Mouse (Mus musculus): ENCODE results near the gene Ms4a4b. TPM values are rescaled to one million over a fixed set of nuclear protein-coding genes. Genes with fewer than 3 reads are reported as not detected.
"Not testable (repeated sequence)": the region's sequence is repeated elsewhere in the genome, so short reads cannot be mapped to it uniquely, and the experiment has no call there.

Ms4a4b gene
- polyA plus RNA-seq, 1 experiment from 2014 or later: not detected

DNA sequence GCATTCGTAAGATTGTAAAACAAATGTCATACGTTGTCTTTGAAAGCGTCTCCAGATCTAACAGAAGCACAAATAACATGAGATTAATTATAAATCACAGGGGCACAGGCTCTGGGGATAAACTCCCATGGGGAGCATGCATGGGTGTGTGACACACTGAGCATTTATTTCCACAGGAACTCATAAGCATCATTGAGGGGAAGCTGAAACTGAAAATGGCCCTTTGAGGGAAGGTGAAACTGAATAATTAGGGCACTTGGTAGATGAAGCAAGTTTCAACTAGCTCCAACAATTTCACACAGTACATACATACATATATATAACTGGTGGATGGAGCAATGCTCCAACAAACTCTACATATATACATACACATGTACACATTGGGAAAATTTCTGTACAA is 51.2 kb downstream of the Ms4a4b start:
- Histone ChIP-seq H3K27ac (no peak overlapping the region), H3K4me3 (no peak overlapping the region), H3K4me1 (no peaks in the 10 kb centered on the region), H3K9me3 (no peaks in the 10 kb centered on the region), H3K36me3 (replicated peaks) (no peaks in the 10 kb centered on the region), H3K27me3 (ENCODE audit: poor library complexity, severe bottlenecking) (no peaks in the 10 kb centered on the region)
- DNase-seq (ENCODE audit: extremely low spot score, low spot score): no peak
- 90% methylated on average over 3 of the region's 3 CpGs for WGBS

DNA sequence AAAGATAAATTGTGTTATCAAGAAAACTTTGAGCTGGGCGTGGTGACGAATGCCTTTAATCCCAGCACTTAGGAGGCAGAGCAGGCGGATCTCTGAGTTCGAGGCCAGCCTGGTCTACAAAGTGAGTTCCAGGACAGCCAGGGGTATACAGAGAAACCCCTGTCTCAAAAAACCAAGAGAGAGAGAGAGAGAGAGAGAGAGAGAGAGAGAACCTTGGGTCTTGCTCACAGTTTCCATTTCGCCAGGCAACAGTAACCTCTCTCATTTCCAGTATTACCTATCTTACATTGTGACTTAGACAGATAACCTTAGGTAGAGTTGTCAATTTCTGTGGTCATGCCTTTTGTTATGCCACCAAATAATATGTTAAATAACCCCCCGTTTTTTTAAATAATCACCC is 53.0 kb downstream of the Ms4a4b start:
- no peak for DNase-seq (ENCODE audit: extremely low spot score, low spot score)
- Histone ChIP-seq H3K27me3 (ENCODE audit: poor library complexity, severe bottlenecking) (no peaks in the 10 kb centered on the region), H3K27ac (no peak overlapping the region), H3K9me3 (no peaks in the 10 kb centered on the region), H3K4me3 (no peak overlapping the region), H3K4me1 (no peaks in the 10 kb centered on the region), H3K36me3 (replicated peaks) (no peaks in the 10 kb centered on the region)
- 91% methylated on average over 6 of the region's 6 CpGs for WGBS

DNA sequence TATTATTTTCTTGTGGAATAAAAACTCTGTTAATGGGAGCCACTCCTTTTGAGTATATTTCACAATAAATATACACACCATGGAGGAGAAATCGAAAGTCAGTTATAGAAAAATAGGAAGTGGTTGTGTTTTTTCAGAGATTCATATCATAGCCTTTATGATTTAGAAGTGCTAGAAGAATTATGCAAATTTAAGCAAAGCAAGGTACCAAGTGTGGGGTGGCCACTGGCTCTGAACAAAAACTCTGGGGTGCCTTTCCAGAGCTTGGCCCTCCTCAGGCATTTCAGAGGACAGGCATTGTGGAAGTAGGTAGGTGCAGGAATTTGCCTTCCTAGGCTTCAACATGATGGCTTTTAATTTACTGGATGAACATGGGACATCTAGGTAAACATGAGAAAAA is 53.9 kb downstream of the Ms4a4b start:
- not testable (repeated sequence) for H3K4me3 ChIP-seq; H3K36me3 ChIP-seq (replicated peaks); H3K4me1 ChIP-seq; H3K27ac ChIP-seq; H3K9me3 ChIP-seq; H3K27me3 ChIP-seq (ENCODE audit: poor library complexity, severe bottlenecking); DNase-seq (ENCODE audit: extremely low spot score, low spot score)
- WGBS: 89% methylated on average over 1 of the region's 1 CpGs

DNA sequence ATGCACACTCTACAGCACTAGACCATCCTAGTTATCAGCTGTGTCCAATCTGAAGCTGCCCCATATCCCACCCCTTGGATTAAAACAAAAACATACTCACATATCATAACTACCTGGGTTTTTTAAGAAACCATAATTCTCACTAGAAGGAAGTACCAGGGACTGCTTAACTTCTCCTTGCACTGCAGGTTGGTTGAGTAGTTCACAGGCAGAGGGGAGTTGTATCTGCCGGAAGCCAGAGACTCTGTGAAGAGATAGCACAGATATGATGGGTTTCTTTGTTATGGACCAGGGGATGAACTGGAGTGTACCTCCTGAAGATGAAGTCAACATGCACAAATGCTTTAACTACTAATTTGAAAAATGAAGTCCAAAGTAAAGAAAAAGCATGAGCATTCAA is 57.4 kb downstream of the Ms4a4b start:
- Histone ChIP-seq H3K9me3 (no peaks in the 10 kb centered on the region), H3K27ac (no peak overlapping the region), H3K27me3 (ENCODE audit: poor library complexity, severe bottlenecking) (no peaks in the 10 kb centered on the region), H3K4me1 (no peaks in the 10 kb centered on the region), H3K36me3 (replicated peaks) (no peaks in the 10 kb centered on the region), H3K4me3 (no peak overlapping the region)
- no peak for DNase-seq (ENCODE audit: extremely low spot score, low spot score)
- WGBS: 94% methylated on average over 1 of the region's 1 CpGs

DNA sequence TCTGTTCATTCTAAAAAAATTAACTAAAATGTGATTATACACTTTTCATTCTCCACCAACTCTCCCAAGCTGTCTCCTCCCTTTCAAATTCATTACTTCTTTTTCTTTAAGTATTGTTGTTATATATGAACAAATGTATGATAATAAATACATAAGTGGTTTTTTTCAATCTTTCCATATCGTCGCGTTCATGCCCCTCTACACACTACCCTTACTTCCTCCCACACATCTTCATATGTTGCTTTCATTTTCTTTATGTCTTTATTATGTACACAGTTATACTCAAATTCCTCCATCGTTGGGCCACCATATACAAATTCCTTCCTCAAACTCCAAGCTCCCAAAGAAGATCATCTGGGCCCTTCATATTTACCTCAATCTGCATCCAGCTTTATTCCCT is 58.0 kb downstream of the Ms4a4b start:
- Histone ChIP-seq H3K27ac (no peak overlapping the region), H3K4me1 (no peaks in the 10 kb centered on the region), H3K4me3 (no peak overlapping the region), H3K36me3 (replicated peaks) (no peaks in the 10 kb centered on the region), H3K9me3 (no peaks in the 10 kb centered on the region), H3K27me3 (ENCODE audit: poor library complexity, severe bottlenecking) (no peaks in the 10 kb centered on the region)
- no peak for DNase-seq (ENCODE audit: extremely low spot score, low spot score)
- WGBS: 90% methylated on average over 4 of the region's 4 CpGs

DNA sequence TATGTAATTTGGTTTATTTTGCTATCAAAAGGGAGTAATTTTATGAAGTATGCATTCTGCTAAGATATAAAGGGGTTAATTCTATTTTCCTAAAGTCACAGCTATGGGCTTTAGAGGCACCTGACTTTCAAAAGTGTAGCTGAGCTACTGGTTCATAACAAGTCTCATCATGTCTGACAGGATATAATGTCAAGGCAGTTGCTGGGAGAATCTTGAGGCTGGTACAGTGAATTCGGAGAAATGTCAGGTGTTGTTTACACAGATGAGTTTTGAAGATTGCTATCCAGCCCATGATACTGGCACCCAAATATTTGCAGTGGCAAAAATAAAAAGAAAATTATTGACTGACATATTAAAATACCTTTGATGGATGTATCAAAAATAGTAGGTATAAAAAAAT is 61.5 kb downstream of the Ms4a4b start:
- 93% methylated on average over 1 of the region's 1 CpGs for WGBS
- no peaks in the 10 kb centered on the region for H3K36me3 ChIP-seq (replicated peaks)

DNA sequence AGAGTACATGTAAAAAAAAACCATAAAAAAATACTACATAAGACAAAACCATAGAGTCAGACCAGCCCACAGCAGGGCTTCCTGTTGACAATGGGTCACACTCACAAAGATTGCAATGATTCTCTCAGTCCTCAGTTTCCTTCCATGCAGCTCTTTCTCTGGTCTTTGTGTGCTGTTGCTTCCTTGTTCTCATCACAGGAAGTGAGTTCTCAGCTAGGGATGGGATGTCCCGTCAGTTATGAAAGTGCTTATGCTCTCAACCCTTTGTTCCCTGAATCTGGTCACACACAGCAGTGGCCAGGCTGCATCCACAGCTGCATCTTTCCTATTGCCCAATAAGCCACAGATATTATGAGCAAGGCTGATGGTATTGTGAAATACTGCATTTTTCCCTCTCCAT is 70.1 kb downstream of the Ms4a4b start:
- H3K9me3 ChIP-seq: no peaks in the 10 kb centered on the region
- WGBS: 74% methylated on average over 1 of the region's 1 CpGs
- no peaks in the 10 kb centered on the region for H3K36me3 ChIP-seq (replicated peaks)
- H3K4me3 ChIP-seq: no peak overlapping the region
- H3K27ac ChIP-seq: no peak overlapping the region
- no peak for DNase-seq (ENCODE audit: extremely low spot score, low spot score)
- H3K4me1 ChIP-seq: no peaks in the 10 kb centered on the region
- no peaks in the 10 kb centered on the region for H3K27me3 ChIP-seq (ENCODE audit: poor library complexity, severe bottlenecking)

More for the DNA sequence above, 61.5 kb downstream of the Ms4a4b start:
- H3K4me3 ChIP-seq: no peak overlapping the region
- no peak for DNase-seq (ENCODE audit: extremely low spot score, low spot score)
- no peaks in the 10 kb centered on the region for H3K27me3 ChIP-seq (ENCODE audit: poor library complexity, severe bottlenecking)
- no peaks in the 10 kb centered on the region for H3K9me3 ChIP-seq
- H3K27ac ChIP-seq: no peak overlapping the region
- no peaks in the 10 kb centered on the region for H3K4me1 ChIP-seq

DNA sequence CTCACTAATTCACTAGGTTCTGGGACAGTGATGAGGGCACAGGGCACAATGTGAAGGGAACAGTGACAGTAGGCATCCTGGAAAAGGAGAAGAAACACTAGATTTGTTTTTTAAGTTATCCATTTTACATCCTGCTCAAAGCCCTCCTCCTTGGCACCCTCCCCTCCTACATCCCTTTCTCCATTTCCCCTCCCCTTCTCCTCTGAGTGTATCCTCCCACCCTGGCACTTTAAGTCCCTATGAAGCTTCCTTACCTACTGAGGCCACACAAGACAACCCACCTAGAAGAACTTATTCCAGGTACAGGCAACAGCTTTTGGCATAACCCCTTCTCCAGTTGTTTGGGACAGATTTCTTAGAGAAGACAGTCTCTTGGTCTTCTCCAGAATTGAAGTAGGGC is 72.9 kb downstream of the Ms4a4b start, which contains the start of gene Ms4a6b:
Ms4a6b (plus strand) TSS at position 267 of the 400 bp plus-strand sequence.
- no peak within 1 kb of the TSS for H3K4me3 ChIP-seq
- H3K27ac ChIP-seq: no peak within 1 kb of the TSS
- no peak for DNase-seq (ENCODE audit: extremely low spot score, low spot score)
- no peaks in the 10 kb centered on the region for H3K27me3 ChIP-seq (ENCODE audit: poor library complexity, severe bottlenecking)
- H3K4me1 ChIP-seq: no peaks in the 10 kb centered on the region
- no peaks in the 10 kb centered on the region for H3K36me3 ChIP-seq (replicated peaks)
- H3K9me3 ChIP-seq: no peaks in the 10 kb centered on the region

Other genes starting within 250 kb of the Ms4a4b start
- not detected in 2 replicates for gene Ms4a13, start 246.8 kb upstream of the Ms4a4b start, polyA plus RNA-seq (2016; fragmentation: Nextera tagmentation; extraction: Ambion mirVana)
- gene Ms4a12, start 211.1 kb upstream of the Ms4a4b start, polyA plus RNA-seq (2016; fragmentation: Nextera tagmentation; extraction: Ambion mirVana): not detected in 2 replicates
- not detected in 2 replicates for gene Ms4a1, start 177.3 kb upstream of the Ms4a4b start, polyA plus RNA-seq (2016; fragmentation: Nextera tagmentation; extraction: Ambion mirVana)
- gene Ms4a5, start 159.7 kb upstream of the Ms4a4b start, polyA plus RNA-seq (2016; fragmentation: Nextera tagmentation; extraction: Ambion mirVana): not detected in 2 replicates
- not detected in 2 replicates for gene Ms4a14, start 129.1 kb upstream of the Ms4a4b start, polyA plus RNA-seq (2016; fragmentation: Nextera tagmentation; extraction: Ambion mirVana)
- gene Ms4a7, start 107.4 kb upstream of the Ms4a4b start, polyA plus RNA-seq (2016; fragmentation: Nextera tagmentation; extraction: Ambion mirVana): not detected in 2 replicates
- 0.93 and 1.5 TPM in 2 replicates for gene Ms4a4a, start 68.0 kb upstream of the Ms4a4b start, polyA plus RNA-seq (2016; fragmentation: Nextera tagmentation; extraction: Ambion mirVana)
- gene Ms4a4c, start 38.8 kb upstream of the Ms4a4b start, polyA plus RNA-seq (2016; fragmentation: Nextera tagmentation; extraction: Ambion mirVana): 0.17 TPM in 1 of 2 replicates, not detected in the other
- 1.2 and 1.5 TPM in 2 replicates for gene Ms4a6c, start 25.8 kb downstream of the Ms4a4b start, polyA plus RNA-seq (2016; fragmentation: Nextera tagmentation; extraction: Ambion mirVana)
- gene Gm8369, start 42.4 kb downstream of the Ms4a4b start, polyA plus RNA-seq (2016; fragmentation: Nextera tagmentation; extraction: Ambion mirVana): not detected in 2 replicates
- 1.1 and 1.7 TPM in 2 replicates for gene Ms4a6b, start 73.0 kb downstream of the Ms4a4b start, polyA plus RNA-seq (2016; fragmentation: Nextera tagmentation; extraction: Ambion mirVana)
- gene Ms4a4d, start 93.2 kb downstream of the Ms4a4b start, polyA plus RNA-seq (2016; fragmentation: Nextera tagmentation; extraction: Ambion mirVana): 0.57 and 0.66 TPM in 2 replicates
- 0.71 and 1.5 TPM in 2 replicates for gene Ms4a6d, start 161.3 kb downstream of the Ms4a4b start, polyA plus RNA-seq (2016; fragmentation: Nextera tagmentation; extraction: Ambion mirVana)
- 0.17 TPM in 1 of 2 replicates, not detected in the other for gene Ms4a2, start 180.2 kb downstream of the Ms4a4b start, polyA plus RNA-seq (2016; fragmentation: Nextera tagmentation; extraction: Ambion mirVana)
- not detected in 2 replicates for gene Ms4a3, start 197.3 kb downstream of the Ms4a4b start, polyA plus RNA-seq (2016; fragmentation: Nextera tagmentation; extraction: Ambion mirVana)
- not detected in 2 replicates for gene Oosp2, start 217.0 kb downstream of the Ms4a4b start, polyA plus RNA-seq (2016; fragmentation: Nextera tagmentation; extraction: Ambion mirVana)
- not detected in 2 replicates for gene Oosp1, start 247.6 kb downstream of the Ms4a4b start, polyA plus RNA-seq (2016; fragmentation: Nextera tagmentation; extraction: Ambion mirVana)

All from forebrain, embryonic 10.5 days (tissue).